Mouse (Mus musculus) MEL (cell line): ENCODE measurements around the gene 2700049A03Rik. TPM values are rescaled to one million over a fixed set of nuclear protein-coding genes. Genes with fewer than 3 reads are reported as not detected.

Experiments used
- DNase-seq: peaks from one replicate; pipeline ENCODE4 v3.0.0; 2011; ENCODE audit warnings: low read depth, low spot score
- H3K27ac ChIP-seq: 2 replicates; pipeline ENCODE4 v1.5.1; 2012; ENCODE audit warnings: low read depth, mild to moderate bottlenecking, control low read depth, low read length, moderate library complexity; ENCODE audit not compliant: control insufficient read depth
- H3K27me3 ChIP-seq, 2 experiments: fragments of 150-350 bp in 1 of 2; sonication (generic) in 1 of 2; 2 replicates each; pipeline ENCODE4 v1.6.1; 2012; ENCODE audit warnings: low read length in 2 of 2, mild to moderate bottlenecking in 2 of 2, improper control_type of control experiment in 1 of 2, moderate library complexity in 1 of 2; ENCODE audit not compliant: insufficient read depth in 2 of 2, control insufficient read depth in 1 of 2
- H3K36me3 ChIP-seq, 2 experiments: 2 replicates each; pipeline ENCODE4 v1.6.1; 2012 to 2014; ENCODE audit warnings: low read length in 2 of 2, improper control_type of control experiment in 1 of 2, inconsistent platforms in 1 of 2, mild to moderate bottlenecking in 1 of 2; ENCODE audit not compliant: insufficient read depth in 2 of 2, control insufficient read depth in 1 of 2
- H3K4me1 ChIP-seq, 2 experiments: fragments of 150-350 bp in 1 of 2; sonication (generic) in 1 of 2; 2 replicates each; pipeline ENCODE4 v1.6.1; 2012; ENCODE audit warnings: low read length in 2 of 2, improper control_type of control experiment in 1 of 2, mild to moderate bottlenecking in 1 of 2; ENCODE audit not compliant: insufficient read depth in 2 of 2, control insufficient read depth in 1 of 2
- H3K4me3 ChIP-seq, 2 experiments: fragments of 150-350 bp in 1 of 2; sonication (generic) in 1 of 2; 2 replicates each; pipeline ENCODE4 v1.5.1; 2012; ENCODE audit warnings: low read depth in 2 of 2, low read length in 2 of 2, mild to moderate bottlenecking in 2 of 2, moderate library complexity in 2 of 2, control low read depth in 1 of 2, improper control_type of control experiment in 1 of 2; ENCODE audit not compliant: control insufficient read depth in 1 of 2, insufficient read depth in 1 of 2
- H3K79me2 ChIP-seq: 2 replicates; pipeline ENCODE4 v1.6.1; 2012; ENCODE audit warnings: mild to moderate bottlenecking, low read length, moderate library complexity; ENCODE audit not compliant: control insufficient read depth, poor library complexity, insufficient read depth
- H3K9ac ChIP-seq: 2 replicates; pipeline ENCODE4 v1.6.1; 2012; ENCODE audit warnings: low read depth, mild to moderate bottlenecking, control low read depth, low read length, moderate library complexity; ENCODE audit not compliant: control insufficient read depth, poor library complexity, severe bottlenecking
- H3K9me3 ChIP-seq: fragments of 150-350 bp; sonication (generic); replicated peaks from 2 replicates; pipeline ENCODE4 v1.6.1; 2012; ENCODE audit warnings: mild to moderate bottlenecking, low read length, improper control_type of control experiment, moderate library complexity; ENCODE audit not compliant: insufficient read depth
- BHLHE40 ChIP-seq: IDR thresholded peaks from 2 replicates; pipeline ENCODE4 v1.6.1; 2012; ENCODE audit warnings: low read depth, mild to moderate bottlenecking, inconsistent platforms, low read length, improper control_type of control experiment, borderline replicate concordance
- CHD1 ChIP-seq: IDR thresholded peaks from 2 replicates; pipeline ENCODE4 v1.6.1; 2012; ENCODE audit warnings: low read depth, mild to moderate bottlenecking, inconsistent platforms, low read length, improper control_type of control experiment
- CHD2 ChIP-seq: IDR thresholded peaks from 2 replicates; pipeline ENCODE4 v1.6.1; 2011; ENCODE audit warnings: low read length, improper control_type of control experiment
- CTCF ChIP-seq, 3 experiments: IDR thresholded peaks in 2 of 3; conservative IDR thresholded peaks in 1 of 3; 2 replicates each; pipeline ENCODE4 v1.5.1; 2011 to 2012; ENCODE audit warnings: low read length in 3 of 3, low read depth in 2 of 3, mild to moderate bottlenecking in 2 of 3, improper control_type of control experiment in 1 of 3, inconsistent platforms in 1 of 3, mixed read lengths in 1 of 3, moderate library complexity in 1 of 3; ENCODE audit not compliant: control insufficient read depth in 1 of 3, insufficient read depth in 1 of 3, poor library complexity in 1 of 3, severe bottlenecking in 1 of 3
- ELF1 ChIP-seq: IDR thresholded peaks from 2 replicates; pipeline ENCODE4 v1.6.1; 2014; ENCODE audit warnings: low read depth, mild to moderate bottlenecking, inconsistent platforms, low read length, improper control_type of control experiment, moderate library complexity
- GATA1 ChIP-seq: IDR thresholded peaks from 2 replicates; pipeline ENCODE4 v1.6.1; 2011; ENCODE audit warnings: low read depth, low read length, improper control_type of control experiment
- HCFC1 ChIP-seq: IDR thresholded peaks from 2 replicates; pipeline ENCODE4 v1.6.1; 2012; ENCODE audit warnings: low read depth, mild to moderate bottlenecking, inconsistent platforms, low read length, improper control_type of control experiment, moderate library complexity
- MAFK ChIP-seq: IDR thresholded peaks from 2 replicates; pipeline ENCODE4 v1.6.1; 2011; ENCODE audit warnings: low read depth, mild to moderate bottlenecking, low read length, improper control_type of control experiment, borderline replicate concordance
- MEF2A ChIP-seq: IDR thresholded peaks from 2 replicates; pipeline ENCODE4 v1.6.1; 2014; ENCODE audit warnings: low read depth, mild to moderate bottlenecking, inconsistent platforms, low read length, improper control_type of control experiment; ENCODE audit not compliant: poor library complexity, insufficient replicate concordance, severe bottlenecking; ENCODE audit errors: extremely low read depth
- MXI1 ChIP-seq: IDR thresholded peaks from 2 replicates; pipeline ENCODE4 v1.6.1; 2011; ENCODE audit warnings: mild to moderate bottlenecking, low read depth, low read length, improper control_type of control experiment
- POLR2A ChIP-seq, 2 experiments: IDR thresholded peaks; 2 replicates each; pipeline ENCODE4 v1.6.1; 2011 to 2012; ENCODE audit warnings: low read length in 2 of 2, mild to moderate bottlenecking in 2 of 2, control low read depth in 1 of 2, improper control_type of control experiment in 1 of 2, low read depth in 1 of 2, moderate library complexity in 1 of 2; ENCODE audit not compliant: control insufficient read depth in 1 of 2, insufficient read depth in 1 of 2, poor library complexity in 1 of 2
- SMC3 ChIP-seq: IDR thresholded peaks from 2 replicates; pipeline ENCODE4 v1.6.1; 2011; ENCODE audit warnings: low read depth, low read length, improper control_type of control experiment
- TAL1 ChIP-seq: IDR thresholded peaks from 2 replicates; pipeline ENCODE4 v1.6.1; 2012; ENCODE audit warnings: mild to moderate bottlenecking, inconsistent platforms, low read length, moderate library complexity, mixed read lengths
- TBP ChIP-seq: IDR thresholded peaks from 2 replicates; pipeline ENCODE4 v1.8.0; 2011; ENCODE audit warnings: low read depth, low read length, improper control_type of control experiment
- TCF12 ChIP-seq: IDR thresholded peaks from 2 replicates; pipeline ENCODE4 v1.6.1; 2014; ENCODE audit warnings: low read depth, mild to moderate bottlenecking, inconsistent platforms, low read length, improper control_type of control experiment, moderate library complexity
- ZMIZ1 ChIP-seq: IDR thresholded peaks from 2 replicates; pipeline ENCODE4 v1.6.1; 2012; ENCODE audit warnings: low read depth, mild to moderate bottlenecking, inconsistent platforms, low read length, improper control_type of control experiment, moderate library complexity
- polyA plus RNA-seq, 2 experiments: library from polyadenylated mRNA; stranded (reverse) in 1 of 2; unstranded in 1 of 2; fragments of >175 nt in 1 of 2; fragments of >200 nt in 1 of 2; gene quantifications; 2 replicates each; pipeline versions ENCODE4 v1.2.1 to v1.2.4; 2012; ENCODE audit warnings: low replicate concordance in 2 of 2, low read depth in 1 of 2; ENCODE audit not compliant: insufficient read length in 2 of 2, insufficient read depth in 1 of 2, missing spikeins in 1 of 2
- total RNA-seq: library from RNA; depleted of rRNA; stranded (reverse); fragments of 300-350 nt; gene quantifications from 2 replicates; pipeline ENCODE4 v1.2.3, GENCODE M21; 2012

2700049A03Rik gene
- total and polyA plus RNA-seq, 3 experiments, result 5.8 to 7.2 TPM; not detected in 1

DNA sequence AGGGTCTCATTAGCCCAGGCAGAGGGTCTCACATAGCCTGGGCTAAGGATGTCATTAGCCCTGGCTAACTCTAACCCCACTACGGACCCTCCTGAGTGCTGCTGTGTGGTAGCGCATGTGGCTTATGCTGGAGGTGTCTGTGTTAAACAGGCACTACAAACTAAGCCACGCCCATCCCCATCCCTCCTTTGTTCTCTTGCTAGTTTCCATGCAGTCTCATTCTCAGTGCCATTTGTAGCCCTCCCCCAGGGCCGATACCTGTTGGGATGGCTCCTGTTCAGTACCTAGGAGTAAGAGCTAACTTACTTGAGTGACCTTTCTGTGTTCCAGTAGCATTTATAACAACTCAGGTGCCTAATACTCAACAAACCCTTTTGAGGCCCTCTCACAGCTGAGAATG is 100.4 kb downstream of the 2700049A03Rik start:
- no peak for DNase-seq

DNA sequence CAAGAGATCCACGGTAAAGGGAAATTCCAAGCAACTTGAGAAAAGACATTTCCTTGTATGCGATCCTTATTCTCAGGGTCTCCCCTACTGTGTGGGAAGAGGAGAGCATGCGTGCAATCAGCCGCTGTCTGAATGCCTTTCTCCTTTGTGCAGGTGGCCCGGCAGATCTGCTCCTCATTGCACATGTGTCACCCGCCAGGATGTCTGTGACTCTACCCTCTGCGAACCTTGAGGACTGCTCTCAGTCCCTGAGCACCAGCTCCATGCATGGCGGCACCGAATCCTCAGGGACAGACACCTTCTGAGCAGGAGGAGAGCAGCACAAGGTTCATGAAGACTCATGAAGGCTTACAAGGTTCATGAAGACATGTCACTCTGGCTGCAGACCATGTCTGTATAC is 106.1 kb downstream of the 2700049A03Rik start:
- Histone ChIP-seq H3K27me3 (no peaks in the 10 kb centered on the region), H3K27ac (no peak overlapping the region), H3K9ac (no peak overlapping the region), H3K9me3 (no peaks in the 10 kb centered on the region)
- DNase-seq, result no peak
- no peak for TF ChIP-seq ZMIZ1
- no peak for TF ChIP-seq CHD2
- TF ChIP-seq HCFC1, result no peak
- no peak for TF ChIP-seq TCF12
- TF ChIP-seq MEF2A, result no peak
- TF ChIP-seq, all 39 proteins: peak for 0
- Histone ChIP-seq H3K79me2 (no peaks in the 10 kb centered on the region), H3K4me3 (no peak overlapping the region), H3K4me1 (no peaks in the 10 kb centered on the region), H3K36me3 (no peaks in the 10 kb centered on the region)

More for the DNA sequence above, 100.4 kb downstream of the 2700049A03Rik start:
- TF ChIP-seq POLR2A (IDR thresholded peaks at IDR 0.05; ENCODE audit: control insufficient read depth in 1 of 2, insufficient read depth in 1 of 2, low read depth in 1 of 2, low read length in 2 of 2, poor library complexity in 1 of 2), result no peak
- no peak for TF ChIP-seq ELF1
- TF ChIP-seq MAFK, result no peak
- TF ChIP-seq MXI1, result no peak
- no peak for TF ChIP-seq SMC3
- no peak for TF ChIP-seq CHD1
- TF ChIP-seq TAL1, result no peak
- no peak for TF ChIP-seq BHLHE40
- no peak for TF ChIP-seq TBP
- TF ChIP-seq TCF12, result no peak
- no peak for TF ChIP-seq GATA1
- TF ChIP-seq CTCF (IDR thresholded peaks at IDR 0.05 in 2 of 3, conservative IDR thresholded peaks at IDR 0.05 in 1 of 3; ENCODE audit: control insufficient read depth in 1 of 3, insufficient read depth in 1 of 3, low read depth in 2 of 3, low read length in 3 of 3, poor library complexity in 1 of 3, severe bottlenecking in 1 of 3), result no peak
- H3K4me1 ChIP-seq, result no peaks in the 10 kb centered on the region
- no peaks in the 10 kb centered on the region for H3K79me2 ChIP-seq
- H3K27ac ChIP-seq, result no peak overlapping the region
- no peaks in the 10 kb centered on the region for H3K9me3 ChIP-seq
- H3K9ac ChIP-seq, result no peak overlapping the region
- no peaks in the 10 kb centered on the region for H3K27me3 ChIP-seq
- H3K4me3 ChIP-seq, result no peak overlapping the region
- H3K36me3 ChIP-seq, result no peaks in the 10 kb centered on the region
